Mouse (Mus musculus) limb, embryonic 11.5 days (tissue): Measurements from ENCODE around the gene Dlgap1. TPM values are rescaled to one million over a fixed set of nuclear protein-coding genes. Genes with fewer than 3 reads are reported as not detected.

Source experiments
- ATAC-seq: fragments of 200-750 bp; cut with Nextera tagmentation; 2 replicates; pipeline ENCODE4 v1.8.0; 2017; ENCODE audit warnings: low read depth; ENCODE audit not compliant: insufficient number of reproducible peaks, low FRiP score, low TSS enrichment
- DNase-seq: peaks from one replicate; pipeline ENCODE4 v3.0.0-alpha.2; 2015; ENCODE audit warnings: low spot score
- H3K27ac ChIP-seq: fragments of 300-500 bp; sonication (generic); replicated peaks from 2 replicates; pipeline ENCODE4 v1.5.1; 2014; ENCODE audit warnings: low read depth, mild to moderate bottlenecking, low read length
- H3K27me3 ChIP-seq: fragments of 300-500 bp; sonication (generic); 2 replicates; pipeline ENCODE4 v1.6.1; 2014; ENCODE audit warnings: mild to moderate bottlenecking, low read length, mixed read lengths; ENCODE audit not compliant: control insufficient read depth, insufficient read depth
- H3K36me3 ChIP-seq: fragments of 300-500 bp; sonication (generic); 2 replicates; pipeline ENCODE4 v1.6.1; 2014; ENCODE audit warnings: mild to moderate bottlenecking, low read length, moderate library complexity, mixed read lengths; ENCODE audit not compliant: control insufficient read depth, insufficient read depth
- H3K4me1 ChIP-seq: fragments of 300-500 bp; sonication (generic); 2 replicates; pipeline ENCODE4 v1.6.1; 2014; ENCODE audit warnings: low read length, mixed read lengths; ENCODE audit not compliant: control insufficient read depth, insufficient read depth
- H3K4me2 ChIP-seq: fragments of 300-500 bp; sonication (generic); 2 replicates; pipeline ENCODE4 v1.6.1; 2014; ENCODE audit warnings: low read depth, mild to moderate bottlenecking, moderate library complexity; ENCODE audit not compliant: severe bottlenecking
- H3K4me3 ChIP-seq: fragments of 300-500 bp; sonication (generic); 2 replicates; pipeline ENCODE4 v1.5.1; 2014; ENCODE audit warnings: low read depth, low read length
- H3K9ac ChIP-seq: fragments of 300-500 bp; sonication (generic); 2 replicates; pipeline ENCODE4 v1.6.1; 2014; ENCODE audit warnings: mild to moderate bottlenecking, low read length
- H3K9me3 ChIP-seq: fragments of 300-500 bp; sonication (generic); 2 replicates; pipeline ENCODE4 v1.6.1; 2016; ENCODE audit warnings: low read length; ENCODE audit not compliant: control insufficient read depth
- WGBS: fragments of 180-500 bp; shearing (Covaris S2); extraction: QIAGEN DNeasy Blood & Tissue Kit; methylation state at CpG from one replicate; pipeline ENCODE4 v1.1.7; 2014; 5-methylcytosine and 5-hydroxymethylcytosine counted together
- polyA plus RNA-seq: library from polyadenylated mRNA; unstranded; fragments of >200 nt; fragmentation: Nextera tagmentation; extraction: Ambion mirVana; gene quantifications from 2 replicates; pipeline ENCODE4 v1.2.1, GENCODE M21; 2014

Gene Dlgap1
- polyA plus RNA-seq, 1 experiment from 2014 or later = 0.65 TPM

DNA sequence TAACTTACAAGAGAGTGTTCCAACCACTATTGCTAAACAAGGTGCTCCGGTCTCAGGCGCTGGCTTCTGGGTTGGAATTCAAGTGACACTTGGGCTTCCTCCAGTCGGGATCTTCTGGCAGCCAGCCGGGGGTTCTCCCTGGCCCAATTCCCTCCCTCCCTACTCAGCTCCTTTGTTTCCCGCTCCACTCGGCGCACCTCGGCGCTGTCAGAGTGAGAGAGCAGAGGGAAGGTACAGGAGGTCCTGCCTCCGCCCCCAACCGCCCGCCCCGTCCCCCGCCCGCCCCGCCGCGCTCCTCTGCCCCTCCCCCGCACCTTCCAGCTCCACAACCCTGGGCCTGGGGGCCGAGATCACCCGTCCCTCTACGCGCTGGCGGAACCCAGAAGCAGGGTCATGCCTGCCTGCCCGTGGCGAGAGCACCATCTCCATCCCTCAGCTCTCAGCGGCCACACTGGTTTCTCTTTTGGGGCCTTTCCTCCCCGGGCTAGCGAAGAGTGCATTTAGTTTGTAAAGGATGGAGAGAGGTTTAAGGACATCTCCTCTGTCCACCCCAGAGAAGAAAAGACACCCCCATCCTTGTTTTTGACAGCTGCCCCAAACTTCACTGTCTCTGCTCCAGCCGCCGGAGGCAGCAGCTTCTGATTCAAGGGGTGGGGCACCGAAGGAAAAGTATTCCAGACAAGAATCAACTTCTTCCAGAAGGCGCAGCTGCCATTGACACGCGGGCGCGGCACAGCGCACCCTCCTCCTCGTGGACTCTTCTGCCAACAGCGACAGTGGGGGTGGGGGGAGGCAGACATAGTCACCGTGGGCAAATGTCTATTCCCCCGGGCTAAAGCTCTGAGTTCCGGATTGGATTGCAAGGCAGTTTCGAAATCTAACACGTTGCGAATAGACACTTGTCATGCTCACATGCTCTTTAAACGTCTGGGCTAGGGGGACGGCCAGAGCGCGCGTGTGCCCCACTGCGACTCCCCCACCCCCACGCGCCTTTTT, 882.4 kb downstream of the Dlgap1 start:
- no peaks in the 10 kb centered on the region for H3K27me3 ChIP-seq
- no peaks in the 10 kb centered on the region for H3K9me3 ChIP-seq
- WGBS = under 1% methylated on average over 54 of the region's 54 CpGs
- DNase-seq = peak; percentile 87
- peaks cover 3% of the 10 kb centered on the region; the same call in 1 of the 2 replicates for H3K4me1 ChIP-seq
- no peaks in the 10 kb centered on the region for H3K36me3 ChIP-seq
- H3K4me3 ChIP-seq = peak overlapping the region; percentile 61
- H3K27ac ChIP-seq = peak overlapping the region; percentile 99
- ATAC-seq = peak; percentile 72
- peak overlapping the region; percentile 94 for H3K4me2 ChIP-seq
- peak overlapping the region; percentile 86 for H3K9ac ChIP-seq

DNA sequence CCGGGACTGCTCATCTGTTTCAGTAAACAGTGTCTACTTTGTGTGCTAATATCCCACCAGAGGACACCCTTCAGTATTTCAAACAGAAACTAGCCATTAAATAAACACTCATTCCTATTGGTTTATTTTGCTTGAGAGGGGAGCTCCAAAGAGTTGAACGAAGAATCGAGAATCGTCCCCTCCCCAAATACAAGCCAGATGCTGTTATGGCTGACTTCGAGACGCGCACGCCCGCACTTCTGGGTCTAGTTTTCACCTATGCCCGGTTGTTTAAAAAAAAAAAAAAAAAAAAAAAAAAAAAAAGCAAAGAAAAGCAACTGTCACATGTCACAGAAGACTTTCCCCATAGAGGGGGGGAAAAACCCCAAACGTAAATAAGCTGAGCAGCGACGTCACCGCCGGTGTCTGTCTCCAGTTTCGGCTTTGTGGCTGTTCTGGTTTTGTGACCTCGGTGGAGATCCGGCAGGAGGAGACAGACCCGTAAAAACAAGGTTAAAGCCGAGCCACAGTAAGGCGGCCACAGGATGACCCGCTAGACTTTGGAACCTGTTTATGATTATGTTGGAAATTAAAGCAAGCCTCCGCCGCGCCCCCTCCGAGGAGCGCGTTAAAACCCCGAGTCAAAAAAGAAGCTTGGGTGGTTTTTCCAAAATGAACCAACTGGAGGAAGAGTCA, 883.3 kb downstream of the Dlgap1 start:
- peak overlapping the region; percentile 99 for H3K27ac ChIP-seq
- DNase-seq (peak; percentile 75), ATAC-seq (no peak; the same call in 1 of the 2 replicates)
- H3K4me1 ChIP-seq = peaks cover 3% of the 10 kb centered on the region; the same call in 1 of the 2 replicates
- no peaks in the 10 kb centered on the region for H3K36me3 ChIP-seq
- H3K9me3 ChIP-seq = no peaks in the 10 kb centered on the region
- H3K27me3 ChIP-seq = no peaks in the 10 kb centered on the region
- whole genome bisulfite sequencing = under 1% methylated on average over 29 of the region's 29 CpGs
- H3K4me3 ChIP-seq = peak overlapping the region; percentile 61
- peak overlapping the region; percentile 86 for H3K9ac ChIP-seq
- peak overlapping the region; percentile 94 for H3K4me2 ChIP-seq

DNA sequence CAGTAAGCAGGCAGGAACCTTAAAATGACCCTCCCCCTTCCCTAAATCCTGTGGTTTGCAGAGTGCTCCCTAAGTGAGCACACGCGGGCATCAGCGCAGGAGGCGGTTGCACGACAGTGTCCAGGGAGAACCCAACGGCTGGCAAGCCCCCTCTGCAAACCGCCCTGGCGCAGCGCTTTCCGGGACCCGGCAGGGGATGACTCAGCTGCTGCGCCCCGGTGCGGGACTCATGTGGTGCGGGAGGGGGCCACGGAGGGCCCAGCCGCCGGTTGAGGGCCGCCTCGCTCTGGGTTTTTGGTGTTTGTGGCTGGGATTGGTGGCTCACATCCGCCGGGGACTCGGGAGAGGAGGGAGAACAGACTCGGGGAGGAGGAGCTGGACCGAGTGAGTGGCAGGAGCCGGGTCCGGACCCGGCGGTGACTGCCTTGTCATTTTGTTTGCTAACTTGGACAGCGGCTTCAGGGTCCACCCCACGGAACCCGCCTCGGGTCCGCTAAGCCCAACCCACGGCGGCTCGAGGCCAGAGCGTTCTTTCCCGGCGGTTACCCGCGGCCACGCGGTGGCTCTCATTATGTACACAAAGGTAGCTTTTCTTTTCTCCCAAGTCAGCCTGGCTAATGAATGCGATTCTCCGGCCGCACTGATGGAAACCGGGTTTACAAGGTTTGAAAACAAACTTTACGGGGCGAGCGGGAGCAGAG, 884.0 kb downstream of the Dlgap1 start:
- Histone ChIP-seq H3K4me1 (peaks cover 3% of the 10 kb centered on the region; the same call in 1 of the 2 replicates), H3K9ac (peak overlapping the region; percentile 81), H3K27me3 (no peaks in the 10 kb centered on the region), H3K9me3 (no peaks in the 10 kb centered on the region), H3K4me2 (peak overlapping the region; percentile 94), H3K36me3 (no peaks in the 10 kb centered on the region), H3K27ac (peak overlapping the region; percentile 99), H3K4me3 (peak overlapping the region; percentile 61)
- DNase-seq (peak; percentile 85), ATAC-seq (peak; percentile 35)
- WGBS = under 1% methylated on average over 50 of the region's 51 CpGs

DNA sequence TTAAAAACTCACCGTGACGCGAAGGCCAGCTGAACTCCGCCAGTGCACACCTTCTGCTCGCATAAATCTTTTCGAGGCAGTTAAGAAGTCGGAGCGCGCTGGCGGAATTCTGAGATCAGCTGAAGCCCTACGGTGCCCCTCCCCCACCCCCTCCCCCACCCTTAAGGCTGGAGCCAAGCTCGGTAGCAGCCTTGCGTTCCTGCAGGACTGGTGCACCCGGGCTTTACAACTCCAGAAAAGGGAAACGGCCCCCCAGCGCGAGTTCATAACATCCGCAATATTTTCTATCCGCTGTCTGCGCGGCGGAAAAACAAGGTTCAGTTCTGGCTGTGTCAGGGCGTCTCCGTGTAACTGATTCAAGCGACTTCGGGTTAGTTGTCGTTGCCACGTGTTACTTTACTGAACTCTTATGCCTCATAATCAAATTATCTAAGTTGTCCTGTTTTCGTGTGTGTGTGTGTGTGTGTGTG, 884.6 kb downstream of the Dlgap1 start, which contains the start of gene Tgif1:
Gene Tgif1, minus strand, starts transcription at position 111 of the 470 bp plus-strand sequence.
- peak within 1 kb of the TSS; percentile 61 for H3K4me3 ChIP-seq
- peak within 1 kb of the TSS; percentile 81 for H3K9ac ChIP-seq
- H3K36me3 ChIP-seq = no peaks in the 10 kb centered on the region
- peak; percentile 6 for ATAC-seq
- WGBS = under 1% methylated on average over 29 of the region's 29 CpGs
- peaks cover 3% of the 10 kb centered on the region; the same call in 1 of the 2 replicates for H3K4me1 ChIP-seq
- H3K27me3 ChIP-seq = no peaks in the 10 kb centered on the region
- peak; percentile 84 for DNase-seq
- peak within 1 kb of the TSS; percentile 99 for H3K27ac ChIP-seq
- no peaks in the 10 kb centered on the region for H3K9me3 ChIP-seq
- H3K4me2 ChIP-seq = peak within 1 kb of the TSS; percentile 94

DNA sequence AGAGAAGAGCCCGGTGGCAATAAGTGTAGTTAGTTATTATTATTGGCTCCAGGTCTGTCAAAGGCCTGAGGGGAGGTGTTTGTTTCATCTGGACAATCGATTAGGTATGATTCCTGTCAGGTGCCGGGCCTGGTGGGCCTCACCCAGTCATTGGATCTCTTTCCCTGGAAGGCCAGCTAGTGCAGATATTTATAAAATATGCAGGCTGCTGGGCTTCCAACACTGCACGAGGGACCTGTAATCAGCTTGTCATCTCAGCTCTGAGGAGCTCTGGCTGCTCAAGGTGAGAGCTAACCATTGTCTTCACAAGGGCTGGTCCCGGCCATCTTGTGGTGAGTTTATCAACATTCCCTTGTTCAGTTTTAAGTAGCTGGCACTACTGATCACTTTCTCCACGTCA, 885.1 kb downstream of the Dlgap1 start:
- Histone ChIP-seq H3K9ac (peak overlapping the region; percentile 81; the same call in 1 of the 2 replicates), H3K4me3 (peak overlapping the region; percentile 61), H3K36me3 (no peaks in the 10 kb centered on the region), H3K27ac (peak overlapping the region; percentile 99; the same call in 1 of the 2 replicates), H3K9me3 (no peaks in the 10 kb centered on the region), H3K4me2 (peak overlapping the region; percentile 94), H3K4me1 (peaks cover 3% of the 10 kb centered on the region; the same call in 1 of the 2 replicates), H3K27me3 (no peaks in the 10 kb centered on the region)
- DNase-seq (peak; percentile 57), ATAC-seq (no peak)
- WGBS = 17% methylated on average over 6 of the region's 6 CpGs

DNA sequence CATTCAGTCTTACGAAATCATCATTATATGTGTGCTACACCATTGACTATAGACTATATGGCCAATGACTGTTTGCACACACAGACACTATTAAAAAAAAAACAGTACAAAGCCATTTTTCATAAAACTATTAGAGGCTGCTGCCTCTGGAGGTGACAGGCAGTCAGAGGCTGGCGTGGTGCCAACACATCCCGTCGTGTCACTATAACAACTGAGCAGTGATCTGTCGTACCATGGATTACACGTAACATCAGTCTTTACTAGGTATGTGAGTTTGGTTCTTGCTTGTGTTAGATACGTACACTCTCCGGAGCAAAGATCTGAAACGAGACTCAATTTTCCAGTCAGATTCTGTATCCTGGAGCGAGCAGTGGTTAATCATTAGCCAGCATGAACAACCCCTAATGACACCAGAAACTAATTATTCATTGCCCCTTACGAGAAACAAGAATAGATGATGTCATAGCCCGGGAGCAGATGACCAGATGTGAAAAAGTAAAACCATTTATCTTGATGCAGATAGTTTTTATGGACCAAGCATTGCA, 888.1 kb downstream of the Dlgap1 start:
- Histone ChIP-seq H3K9ac (no peak overlapping the region), H3K36me3 (no peaks in the 10 kb centered on the region), H3K4me3 (no peak overlapping the region), H3K27me3 (no peaks in the 10 kb centered on the region), H3K9me3 (no peaks in the 10 kb centered on the region), H3K4me2 (no peak overlapping the region), H3K4me1 (peaks cover 3% of the 10 kb centered on the region; the same call in 1 of the 2 replicates), H3K27ac (no peak overlapping the region)
- DNase-seq (no peak), ATAC-seq (no peak)
- WGBS = 78% methylated on average over 12 of the region's 12 CpGs

DNA sequence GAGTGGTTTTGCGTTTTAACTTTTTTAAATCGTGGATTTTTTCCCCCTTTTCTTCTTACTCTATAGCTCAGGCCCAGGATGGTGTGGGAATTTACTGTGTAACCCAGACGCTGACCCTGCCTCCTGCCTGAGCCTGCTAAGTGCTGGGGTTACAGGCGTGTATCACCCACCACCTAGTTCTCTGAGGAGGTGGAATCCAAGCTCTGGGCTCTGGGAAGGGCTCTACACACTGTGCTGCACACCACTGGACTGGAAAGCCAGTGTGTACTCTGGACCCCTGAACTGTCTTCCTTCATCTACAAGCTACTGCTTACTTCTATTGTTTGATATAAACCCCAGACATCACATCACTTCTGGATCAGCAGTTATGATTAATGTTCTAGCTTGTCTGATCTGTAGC, 889.9 kb downstream of the Dlgap1 start:
- WGBS = 76% methylated on average over 4 of the region's 4 CpGs
- no peak for ATAC-seq
- H3K27ac ChIP-seq = no peak overlapping the region

More for the DNA sequence above, 889.9 kb downstream of the Dlgap1 start:
- H3K4me3 ChIP-seq = no peak overlapping the region
- H3K36me3 ChIP-seq = no peaks in the 10 kb centered on the region
- no peaks in the 10 kb centered on the region for H3K9me3 ChIP-seq
- DNase-seq = no peak
- peaks cover 3% of the 10 kb centered on the region; the same call in 1 of the 2 replicates for H3K4me1 ChIP-seq
- no peak overlapping the region for H3K4me2 ChIP-seq
- H3K27me3 ChIP-seq = no peaks in the 10 kb centered on the region
- no peak overlapping the region for H3K9ac ChIP-seq
